Mouse (Mus musculus) hindbrain, postnatal 0 days (tissue): Measurements from ENCODE around the gene Fbxl19. TPM values are rescaled to one million over a fixed set of nuclear protein-coding genes. Genes with fewer than 3 reads are reported as not detected.

Experiments
- ATAC-seq: fragments of 200-750 bp; cut with Nextera tagmentation; 2 replicates; pipeline ENCODE4 v1.8.0; 2017; ENCODE audit warnings: mild to moderate bottlenecking, moderate TSS enrichment, moderate library complexity
- DNase-seq: peaks from one replicate; pipeline ENCODE4 v3.0.0-alpha.2; 2015; ENCODE audit warnings: low spot score
- H3K27ac ChIP-seq: fragments of 300-500 bp; sonication (generic); 2 replicates; pipeline ENCODE4 v1.5.1; 2014; ENCODE audit warnings: mild to moderate bottlenecking
- H3K27me3 ChIP-seq: fragments of 300-500 bp; sonication (generic); 2 replicates; pipeline ENCODE4 v1.6.1; 2014; ENCODE audit warnings: low read length, mixed read lengths; ENCODE audit not compliant: insufficient read depth
- H3K36me3 ChIP-seq: fragments of 300-500 bp; sonication (generic); 2 replicates; pipeline ENCODE4 v1.6.1; 2014; ENCODE audit warnings: low read length, mixed read lengths; ENCODE audit not compliant: insufficient read depth
- H3K4me1 ChIP-seq: fragments of 300-500 bp; sonication (generic); 2 replicates; pipeline ENCODE4 v1.6.1; 2014; ENCODE audit warnings: antibody characterized with exemption, low read length, mixed read lengths; ENCODE audit not compliant: insufficient read depth
- H3K4me2 ChIP-seq: fragments of 300-500 bp; sonication (generic); 2 replicates; pipeline ENCODE4 v1.6.1; 2014; ENCODE audit warnings: low read depth, mild to moderate bottlenecking, low read length, moderate library complexity, mixed read lengths
- H3K4me3 ChIP-seq: fragments of 300-500 bp; sonication (generic); 2 replicates; pipeline ENCODE4 v1.5.1; 2014; ENCODE audit warnings: low read length
- H3K9ac ChIP-seq: fragments of 300-500 bp; sonication (generic); replicated peaks from 2 replicates; pipeline ENCODE4 v1.6.1; 2014; ENCODE audit warnings: mild to moderate bottlenecking, low read length, moderate library complexity, mixed read lengths
- H3K9me3 ChIP-seq: fragments of 300-500 bp; sonication (generic); 2 replicates; pipeline ENCODE4 v1.6.1; 2016; ENCODE audit warnings: low read length, mixed read lengths
- CTCF ChIP-seq: IDR thresholded peaks from 2 replicates; pipeline ENCODE4 v1.5.1; 2016; ENCODE audit warnings: antibody characterized with exemption, control low read depth, low read depth
- WGBS: fragments of 180-500 bp; shearing (Covaris S2); extraction: QIAGEN DNeasy Blood & Tissue Kit; methylation state at CpG from one replicate; pipeline ENCODE4 v1.1.7; 2014; 5-methylcytosine and 5-hydroxymethylcytosine counted together
- polyA plus RNA-seq: library from polyadenylated mRNA; unstranded; fragments of >200 nt; fragmentation: Nextera tagmentation; extraction: Ambion mirVana; gene quantifications from 2 replicates; pipeline ENCODE4 v1.2.1, GENCODE M21; 2015
- total RNA-seq: library from RNA; depleted of rRNA; stranded (reverse); fragments of >200 nt; gene quantifications from 2 replicates; pipeline ENCODE4 v1.2.3, GENCODE M21; 2014

Fbxl19 gene
- total and polyA plus RNA-seq, 2 experiments from 2014 or later: 7.0 to 192 TPM

DNA sequence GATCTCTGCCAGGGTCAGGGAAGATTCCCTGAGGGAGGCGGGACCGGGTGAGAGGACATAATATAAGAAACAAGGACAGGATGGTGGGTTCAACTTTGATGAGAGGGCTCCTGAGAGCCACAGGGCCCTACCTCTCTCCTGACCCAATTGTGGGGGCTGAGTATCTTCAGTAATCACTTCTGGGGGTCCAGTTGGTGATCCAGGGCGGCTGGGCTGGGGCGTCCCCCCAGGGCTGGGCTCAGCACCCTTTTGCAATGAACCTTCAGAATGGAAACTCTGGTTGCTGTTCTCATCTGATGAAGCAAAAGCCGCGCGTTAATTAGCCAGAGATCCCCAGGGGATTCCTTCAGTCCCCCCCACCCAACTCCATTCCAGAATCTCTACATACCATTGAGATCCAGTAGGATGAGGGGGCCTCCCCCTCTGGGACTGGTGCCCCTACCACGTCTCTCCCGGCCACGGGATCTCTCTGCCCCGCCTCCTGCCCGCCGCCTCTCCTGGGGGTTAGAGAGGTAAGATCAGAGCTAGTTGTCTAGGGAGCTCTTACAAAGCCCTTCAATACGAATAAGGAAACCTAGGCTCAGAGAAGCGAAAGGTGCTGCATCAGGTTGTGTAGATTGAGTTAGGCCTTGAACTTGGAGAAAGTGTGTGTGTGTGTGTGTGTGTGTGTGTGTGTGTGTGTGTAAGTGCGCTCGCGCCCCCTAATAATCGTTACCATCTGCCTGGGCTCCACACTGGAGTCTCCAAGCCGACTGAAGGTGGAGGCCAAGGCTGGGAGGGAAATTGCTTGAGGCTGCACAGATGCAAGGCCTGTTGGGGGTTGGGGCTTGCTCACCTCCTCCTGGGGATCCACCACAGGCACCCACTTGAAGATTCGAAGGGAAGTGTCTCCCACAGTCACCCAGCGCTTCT, 37.0 kb upstream of the Fbxl19 start:
- 30% methylated on average over 22 of the region's 22 CpGs for WGBS
- Histone ChIP-seq H3K4me2 (peak overlapping the region; percentile 77), H3K27me3 (no peaks in the 10 kb centered on the region), H3K9me3 (no peaks in the 10 kb centered on the region), H3K27ac (peak overlapping the region; percentile 97), H3K36me3 (peaks cover 10% of the 10 kb centered on the region; the same call in 1 of the 2 replicates), H3K4me1 (peaks cover 9% of the 10 kb centered on the region), H3K4me3 (peak overlapping the region; percentile 75), H3K9ac (peak overlapping the region; percentile 94)
- no peak for TF ChIP-seq CTCF
- DNase-seq (peak; percentile 24), ATAC-seq (no peak)

DNA sequence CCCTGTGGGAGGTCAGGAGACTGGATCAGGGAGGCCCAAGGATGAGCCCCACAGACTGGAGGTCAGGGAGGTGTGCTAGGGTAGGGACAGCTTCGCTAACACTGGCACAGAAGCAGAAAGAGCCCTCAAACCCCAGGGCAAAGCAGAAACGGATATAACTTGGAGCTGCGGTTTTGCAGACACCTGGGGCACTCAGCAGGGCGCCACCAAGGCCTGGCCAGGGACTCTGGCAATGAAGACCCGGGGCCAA, 36.5 kb upstream of the Fbxl19 start:
- no peak for DNase-seq
- peaks cover 10% of the 10 kb centered on the region; the same call in 1 of the 2 replicates for H3K36me3 ChIP-seq
- H3K4me3 ChIP-seq: peak overlapping the region; percentile 75
- WGBS: 1% methylated on average over 5 of the region's 5 CpGs
- no peaks in the 10 kb centered on the region for H3K27me3 ChIP-seq
- H3K4me1 ChIP-seq: peaks cover 15% of the 10 kb centered on the region
- H3K9ac ChIP-seq: peak overlapping the region; percentile 94
- H3K4me2 ChIP-seq: peak overlapping the region; percentile 77
- H3K27ac ChIP-seq: peak overlapping the region; percentile 97
- TF ChIP-seq CTCF: no peak
- no peak for ATAC-seq
- no peaks in the 10 kb centered on the region for H3K9me3 ChIP-seq

DNA sequence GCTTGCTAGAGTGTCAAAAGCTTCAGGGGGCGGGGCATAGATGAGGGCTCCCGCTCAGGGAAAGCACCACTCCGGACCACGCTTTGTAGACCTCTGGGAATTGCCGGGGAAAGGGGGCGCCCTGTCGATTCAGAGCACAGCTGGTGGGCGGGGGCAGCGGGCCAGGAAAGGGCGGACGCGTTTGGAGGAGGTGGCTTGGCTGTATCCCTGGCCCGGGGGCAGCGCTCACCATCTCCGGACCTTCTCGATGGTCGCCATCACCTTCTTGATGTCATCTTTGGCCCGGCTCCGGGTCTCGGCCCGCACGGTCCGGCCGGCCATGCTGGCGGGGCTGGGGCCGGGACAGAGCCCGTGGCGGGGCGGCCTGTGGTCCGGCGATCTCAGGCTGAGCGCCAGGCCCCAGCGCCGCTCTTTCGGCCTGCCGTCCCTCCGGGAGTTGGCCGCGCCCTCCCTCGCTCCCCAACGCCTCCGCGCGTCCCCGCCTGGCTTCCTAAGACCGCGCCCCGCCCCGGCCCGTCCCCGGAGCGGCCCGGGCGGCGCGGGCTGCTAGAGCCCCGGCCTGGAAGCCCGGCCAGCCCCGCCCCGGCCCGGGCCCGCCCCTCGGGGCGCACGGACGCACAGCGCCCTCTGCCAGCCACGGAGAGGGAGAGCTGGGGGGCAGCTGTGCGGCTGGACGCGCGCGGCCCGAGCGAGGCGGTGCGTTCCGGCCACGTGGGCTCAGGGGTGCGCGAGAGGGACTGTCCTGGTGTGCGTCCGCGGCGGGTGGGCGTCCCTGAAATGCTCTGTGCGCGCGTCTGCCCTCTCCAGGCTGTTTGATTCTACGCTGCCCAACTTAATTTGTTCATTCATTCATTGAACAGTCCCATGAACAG, 35.9 kb upstream of the Fbxl19 start, which contains the start of gene Bcl7c:
Gene Bcl7c, minus strand, starts transcription at position 727 of the 872 bp plus-strand sequence.
- Histone ChIP-seq H3K27me3 (no peaks in the 10 kb centered on the region), H3K4me2 (peak within 1 kb of the TSS; percentile 77), H3K4me3 (peak within 1 kb of the TSS; percentile 75), H3K9me3 (no peaks in the 10 kb centered on the region), H3K36me3 (peaks cover 10% of the 10 kb centered on the region; the same call in 1 of the 2 replicates), H3K4me1 (peaks cover 15% of the 10 kb centered on the region), H3K27ac (peak within 1 kb of the TSS; percentile 97), H3K9ac (peak within 1 kb of the TSS; percentile 94)
- 1% methylated on average over 77 of the region's 90 CpGs for WGBS
- ATAC-seq: peak; percentile 90
- peak; percentile 94 for DNase-seq
- TF ChIP-seq CTCF: peak; percentile 62

DNA sequence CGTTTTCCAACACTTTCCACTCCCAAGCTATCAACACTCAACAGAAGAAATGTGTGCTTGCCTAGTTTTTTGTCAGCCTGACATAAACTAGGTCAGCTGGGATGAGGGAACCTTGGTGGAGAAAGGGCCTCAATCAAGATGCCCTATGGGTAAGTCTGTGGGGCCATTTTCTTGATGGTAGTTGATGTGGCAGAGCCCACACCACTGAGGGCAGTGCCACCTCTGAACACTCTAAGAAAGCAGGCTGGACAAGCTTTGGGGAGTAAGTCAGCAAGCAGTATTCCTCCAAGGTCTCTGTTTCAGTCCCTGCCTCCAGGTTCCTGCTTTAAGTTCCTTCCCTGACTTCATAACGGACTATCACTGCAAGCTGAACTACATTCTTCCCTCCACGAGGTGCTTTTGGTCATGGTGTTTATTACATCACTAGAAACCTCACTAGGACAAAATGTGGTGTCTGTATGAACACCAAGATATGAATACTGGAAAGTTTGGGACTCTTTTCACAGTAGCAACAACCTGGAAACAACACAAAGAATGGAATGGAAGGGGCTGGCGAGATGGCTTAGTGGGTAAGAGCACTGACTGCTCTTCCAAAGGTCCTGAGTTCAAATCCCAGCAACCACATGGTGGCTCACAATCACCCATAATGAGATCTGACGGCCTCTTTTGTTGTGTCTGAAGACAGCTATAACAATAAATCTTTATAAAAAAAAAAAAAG, 34.9 kb upstream of the Fbxl19 start:
- peak overlapping the region; percentile 75 for H3K4me3 ChIP-seq
- WGBS: 79% methylated on average over 5 of the region's 5 CpGs
- TF ChIP-seq CTCF: no peak
- peaks cover 15% of the 10 kb centered on the region for H3K4me1 ChIP-seq
- ATAC-seq: no peak
- H3K9ac ChIP-seq: no peak overlapping the region
- peak overlapping the region; percentile 97; the same call in 1 of the 2 replicates for H3K27ac ChIP-seq
- no peak for DNase-seq
- H3K4me2 ChIP-seq: peak overlapping the region; percentile 77
- H3K36me3 ChIP-seq: peaks cover 5% of the 10 kb centered on the region; the same call in 1 of the 2 replicates
- no peaks in the 10 kb centered on the region for H3K9me3 ChIP-seq
- no peaks in the 10 kb centered on the region for H3K27me3 ChIP-seq

DNA sequence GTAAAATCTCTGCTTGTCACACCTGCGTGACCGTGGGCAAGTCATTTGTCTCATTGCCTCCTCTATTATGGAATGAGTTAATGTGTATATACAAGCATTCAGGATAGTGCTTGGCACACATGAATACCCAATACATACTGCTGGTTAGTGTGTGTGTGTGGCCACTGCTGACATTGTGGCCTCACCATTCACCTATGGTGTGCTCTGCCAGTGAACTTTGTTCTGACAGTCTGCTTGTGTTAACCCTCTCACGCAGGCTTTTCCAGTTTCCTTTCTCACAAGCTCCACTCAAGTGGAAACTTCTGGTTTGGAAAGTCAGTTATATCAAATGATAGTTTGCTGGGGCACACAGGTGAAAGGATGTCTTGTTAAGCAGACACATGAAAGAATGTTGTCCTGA, 33.3 kb upstream of the Fbxl19 start:
- H3K9me3 ChIP-seq: no peaks in the 10 kb centered on the region
- DNase-seq (no peak), ATAC-seq (no peak)
- H3K4me1 ChIP-seq: peaks cover 15% of the 10 kb centered on the region
- H3K4me2 ChIP-seq: no peak overlapping the region
- TF ChIP-seq CTCF: no peak
- H3K36me3 ChIP-seq: peaks cover 5% of the 10 kb centered on the region; the same call in 1 of the 2 replicates
- H3K27me3 ChIP-seq: no peaks in the 10 kb centered on the region
- no peak overlapping the region for H3K9ac ChIP-seq
- no peak overlapping the region for H3K27ac ChIP-seq
- WGBS: 91% methylated on average over 3 of the region's 3 CpGs
- no peak overlapping the region for H3K4me3 ChIP-seq

DNA sequence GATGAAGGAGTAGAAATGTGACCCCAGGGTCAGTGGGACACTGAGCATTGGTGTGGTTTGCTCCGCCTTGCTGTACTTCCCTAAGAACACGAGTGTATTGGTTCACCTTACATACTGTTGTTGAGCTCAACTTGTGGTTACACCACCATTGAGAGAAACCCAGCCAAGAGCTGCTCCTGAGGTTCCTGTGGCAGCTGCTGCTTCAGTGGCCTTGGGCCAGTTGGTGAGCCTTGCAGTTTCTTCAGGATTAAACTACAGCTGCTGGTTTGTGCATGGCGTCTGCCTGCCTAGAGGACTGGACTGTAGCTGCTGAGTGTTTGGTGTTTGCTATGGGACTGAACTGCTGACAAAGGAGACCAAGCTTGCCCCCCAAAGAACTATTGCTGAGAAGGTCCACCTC, 32.9 kb upstream of the Fbxl19 start:
- Histone ChIP-seq H3K9me3 (no peaks in the 10 kb centered on the region), H3K9ac (no peak overlapping the region), H3K4me2 (no peak overlapping the region), H3K4me1 (peaks cover 15% of the 10 kb centered on the region), H3K27ac (no peak overlapping the region), H3K27me3 (no peaks in the 10 kb centered on the region), H3K36me3 (peaks cover 2% of the 10 kb centered on the region; the same call in 1 of the 2 replicates), H3K4me3 (no peak overlapping the region)
- ATAC-seq: no peak
- TF ChIP-seq CTCF: no peak
- 82% methylated on average over 3 of the region's 3 CpGs for WGBS
- DNase-seq: peak; percentile 18
